Mouse (Mus musculus): ENCODE results near the gene Hrk.

Gene Hrk

DNA sequence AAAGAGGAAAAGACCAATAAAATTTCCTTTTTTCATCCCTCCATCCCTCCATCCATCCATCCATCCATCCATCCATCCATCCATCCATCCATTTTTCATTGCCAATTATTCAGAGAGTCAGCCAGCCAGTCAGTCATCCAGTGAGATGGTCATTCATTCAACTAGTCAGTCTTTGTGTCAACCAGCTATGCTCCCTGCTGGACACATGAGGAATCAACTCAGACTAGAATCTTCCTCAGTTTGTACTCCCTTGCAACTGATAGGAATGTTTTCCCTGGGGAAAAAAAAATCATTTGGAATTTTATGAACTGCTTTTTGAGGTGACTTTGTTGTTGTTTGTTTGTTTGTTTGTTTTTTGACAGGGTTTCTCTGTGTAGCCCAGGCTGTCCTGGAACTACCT lies 1.0 kb downstream of the Hrk start:
- DNase-seq (ENCODE audit: low spot score) = no peak

DNA sequence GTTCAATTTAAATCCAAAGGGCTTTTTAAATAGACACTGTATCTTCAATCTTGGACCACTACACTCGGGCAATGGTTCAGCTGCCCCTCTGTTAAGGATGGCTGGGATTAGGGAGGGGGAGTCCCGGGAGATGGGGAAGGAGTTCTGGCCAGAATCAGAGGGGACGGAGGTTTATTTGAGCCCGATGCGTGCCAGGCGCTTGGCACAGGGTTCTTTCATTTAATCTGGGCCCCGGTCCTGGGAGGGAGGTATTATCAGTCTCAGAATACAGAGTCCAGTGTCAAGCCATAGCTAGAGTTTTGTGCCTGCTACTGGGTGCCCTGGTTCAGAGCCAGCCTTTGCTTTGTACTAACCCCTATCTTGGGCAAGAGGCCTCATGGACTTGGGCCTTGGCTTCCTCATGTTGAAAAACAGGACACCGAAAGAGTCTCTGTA lies 3.1 kb downstream of the Hrk start:
- DNase-seq (ENCODE audit: low spot score) = no peak

DNA sequence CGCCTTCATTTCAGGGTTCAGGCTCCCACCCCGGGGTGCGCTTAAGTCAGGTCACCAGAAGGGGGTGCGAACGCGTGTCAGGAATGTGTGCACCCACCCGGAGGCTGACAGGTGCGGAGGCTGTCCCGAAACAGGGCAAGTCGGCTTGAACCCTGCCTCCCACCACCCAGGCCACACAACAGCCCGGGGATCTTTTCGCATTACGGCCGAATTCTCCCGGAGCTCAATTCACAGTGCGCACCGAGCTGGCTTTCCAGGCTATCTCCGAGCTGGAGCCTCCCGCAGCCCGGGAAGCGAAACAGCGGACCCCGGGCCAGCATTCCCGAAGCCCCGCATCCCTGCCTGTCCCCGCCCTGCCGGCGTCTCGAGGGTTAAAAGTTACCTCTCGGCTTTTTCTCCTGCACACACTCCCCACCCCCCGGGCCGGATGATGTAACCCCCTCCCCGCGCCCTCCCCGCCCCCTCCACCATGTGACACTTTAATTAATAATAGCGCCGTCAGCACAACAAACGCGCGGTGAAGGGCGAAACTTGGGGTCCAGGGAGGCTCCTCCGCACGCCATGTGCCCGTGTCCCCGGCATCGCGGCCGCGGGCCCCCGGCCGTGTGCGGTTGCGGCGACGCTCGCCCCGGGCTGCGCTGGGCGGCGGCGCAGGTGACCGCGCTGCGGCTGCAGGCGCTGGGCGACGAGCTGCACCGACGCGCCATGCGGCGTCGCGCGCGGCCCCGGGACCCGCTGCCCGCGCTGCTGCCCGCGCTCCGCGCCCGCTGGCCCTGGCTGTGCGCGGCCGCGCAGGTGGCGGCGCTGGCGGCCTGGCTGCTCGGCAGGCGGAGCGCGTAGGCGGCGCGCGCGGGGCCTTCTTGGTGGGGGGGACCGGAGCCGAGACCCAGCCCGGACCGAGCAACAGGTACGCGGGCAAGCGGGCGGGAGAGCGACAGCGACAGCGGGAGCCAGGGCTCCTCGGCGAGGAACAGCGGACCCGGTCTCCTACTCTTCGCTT lies 5.1 kb downstream of the Hrk start:
- no peak for DNase-seq (ENCODE audit: low spot score)

DNA sequence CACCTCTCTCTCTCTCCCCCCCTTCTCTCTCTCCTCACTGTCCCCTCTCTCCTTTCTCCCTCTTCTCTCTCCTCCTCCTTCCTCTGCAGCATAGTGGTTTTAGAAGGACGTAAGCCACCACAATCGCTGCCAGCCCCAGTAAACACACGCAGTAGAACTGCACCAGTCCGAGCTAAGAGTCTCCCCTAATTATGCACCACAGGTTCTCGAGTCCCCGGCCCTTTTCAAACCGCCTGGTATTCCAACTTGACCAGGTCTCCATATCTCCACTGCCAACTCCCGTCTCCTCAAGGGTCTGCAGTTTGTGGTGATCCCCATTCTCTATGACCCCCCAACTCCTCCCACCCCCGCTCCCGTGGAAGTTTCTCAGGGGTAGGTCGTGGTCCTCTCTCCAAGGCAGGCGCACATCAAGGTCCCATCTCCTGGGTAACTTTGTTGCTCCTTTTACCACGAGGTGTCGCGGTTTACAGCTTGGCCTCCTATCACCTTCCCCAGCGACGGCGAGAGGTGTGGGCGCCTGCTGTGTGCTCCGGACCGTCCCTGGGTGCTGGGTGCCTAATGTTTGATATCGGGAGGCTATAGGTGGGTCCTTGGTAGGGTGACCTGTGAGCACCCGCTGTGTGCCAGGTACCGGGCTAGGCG lies 6.6 kb downstream of the Hrk start:
- no peak for DNase-seq (ENCODE audit: low spot score)

DNA sequence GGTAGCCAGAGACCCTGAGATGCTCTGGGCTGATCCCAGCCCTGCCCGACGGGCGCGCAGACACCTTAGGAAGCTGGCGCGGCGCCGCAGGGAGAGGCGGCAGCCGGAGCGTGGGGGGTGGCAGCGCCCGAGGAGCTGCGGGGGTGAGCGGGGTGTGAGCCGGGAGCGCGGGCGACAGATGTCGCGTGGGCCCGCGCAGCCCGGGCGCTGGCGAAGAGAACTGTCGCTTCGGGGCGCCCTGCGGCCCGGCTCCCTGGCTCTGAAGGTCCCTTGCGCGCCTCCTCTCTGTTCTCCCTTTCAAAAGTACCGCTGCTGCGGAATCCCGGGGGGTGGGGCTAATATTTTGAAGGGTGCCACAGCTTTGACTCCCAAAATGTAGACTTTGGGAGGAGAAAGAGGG lies 7.2 kb downstream of the Hrk start:
- DNase-seq (ENCODE audit: low spot score) = no peak

DNA sequence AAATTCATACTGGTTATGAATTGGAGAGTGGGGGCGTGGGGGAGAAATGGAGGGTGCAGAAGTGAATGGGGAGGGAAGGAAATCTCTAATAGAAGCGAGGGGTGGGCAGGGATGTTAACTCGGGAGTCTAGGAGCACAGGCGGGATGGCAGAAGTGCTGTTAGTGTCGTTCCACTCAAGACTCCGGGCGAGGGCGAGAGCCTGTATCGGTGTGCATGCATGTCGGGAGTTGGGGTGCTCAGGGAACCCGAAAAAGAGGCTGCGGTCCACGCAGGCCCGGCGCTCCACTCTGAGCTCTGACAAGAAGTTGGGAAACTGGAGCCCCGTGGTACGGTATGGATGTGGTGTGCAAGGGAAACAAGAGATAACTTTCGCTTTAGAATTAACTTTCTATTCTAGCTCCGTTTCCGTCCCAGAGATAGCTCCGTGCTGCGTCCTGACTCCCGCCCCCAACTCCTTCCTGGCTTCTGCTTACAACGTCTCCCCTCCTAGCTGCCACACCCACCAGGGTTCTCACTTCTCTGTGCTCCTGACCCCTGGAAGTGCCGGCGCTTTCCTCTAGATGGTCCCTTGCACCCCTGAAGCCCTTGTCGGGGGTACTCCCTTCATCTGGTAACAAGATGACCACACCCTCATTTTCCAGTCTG lies 7.8 kb downstream of the Hrk start:
- DNase-seq (ENCODE audit: low spot score) = no peak

DNA sequence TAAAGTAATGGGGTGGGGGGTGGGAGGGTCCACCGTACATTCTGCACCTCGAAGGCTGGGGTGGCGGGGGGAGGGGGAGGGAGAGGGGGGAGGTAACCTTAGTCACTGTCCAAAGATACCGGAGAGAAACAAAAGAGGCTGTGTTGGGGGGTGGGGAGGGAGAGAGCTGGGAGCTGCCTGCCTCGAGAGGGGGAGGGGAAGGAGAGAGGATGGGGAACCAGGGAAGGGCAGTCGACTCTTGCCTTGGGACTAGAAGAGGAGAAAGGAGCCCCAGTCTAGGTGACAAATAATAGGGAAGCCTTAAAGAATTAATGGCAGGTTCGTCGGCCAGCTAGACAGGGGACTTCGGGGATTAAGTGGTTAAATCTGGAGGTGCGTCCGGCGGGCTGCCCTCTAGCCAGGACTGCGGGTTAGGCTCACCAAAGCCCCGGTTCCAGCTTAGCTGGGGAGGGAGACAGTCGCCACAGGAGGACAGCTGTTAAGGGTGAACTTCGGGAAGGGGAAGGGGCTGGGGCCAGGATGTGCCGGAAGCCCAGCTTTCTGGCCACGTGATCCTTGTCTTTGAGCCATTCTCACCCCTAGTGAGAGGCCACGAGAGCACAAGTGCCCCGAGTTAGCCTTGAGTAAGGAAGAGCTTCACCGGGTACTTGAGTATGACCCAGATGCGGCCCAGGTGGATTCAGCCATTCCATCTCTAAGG lies 10.0 kb downstream of the Hrk start:
- no peak for DNase-seq (ENCODE audit: low spot score)

DNA sequence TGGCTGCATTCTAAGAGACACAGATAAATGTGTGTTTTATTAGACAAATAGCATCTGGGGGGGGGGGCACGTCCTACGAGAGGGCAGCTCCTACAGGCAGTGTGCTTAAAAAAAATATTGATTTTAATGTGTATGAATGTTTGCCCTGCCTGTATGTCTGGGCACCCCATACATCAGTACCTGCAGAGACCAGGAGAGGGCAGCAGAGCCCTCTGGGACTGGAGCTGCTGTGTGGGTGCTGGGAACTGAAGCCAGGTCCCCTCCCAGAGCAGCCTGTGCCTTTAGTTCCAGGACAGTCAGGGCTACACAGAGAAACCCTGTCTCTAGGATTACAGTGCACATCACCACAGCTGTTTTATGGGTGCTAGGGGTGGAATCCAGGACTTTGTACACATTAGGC lies 10.7 kb downstream of the Hrk start:
- DNase-seq (ENCODE audit: low spot score) = no peak

DNA sequence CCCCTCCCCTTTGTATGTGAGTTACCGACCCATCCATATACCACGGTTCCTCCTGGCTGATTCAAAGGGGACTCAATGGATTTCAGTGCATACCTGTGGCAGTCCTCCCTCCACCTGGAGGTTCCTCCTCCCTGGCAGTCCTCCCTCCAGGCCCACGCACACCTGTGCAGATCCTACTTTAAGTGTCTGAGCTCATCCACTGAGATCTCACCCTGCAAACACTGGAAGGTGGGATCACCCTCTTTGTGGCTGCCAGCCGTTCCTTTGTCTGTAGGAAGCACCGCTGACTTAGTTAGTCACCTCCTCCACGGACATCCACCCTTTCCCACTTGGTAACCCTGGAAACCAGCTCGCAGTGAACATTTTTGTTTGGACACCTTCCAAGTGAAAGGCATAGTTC lies 13.2 kb downstream of the Hrk start:
- DNase-seq (ENCODE audit: low spot score) = no peak

DNA sequence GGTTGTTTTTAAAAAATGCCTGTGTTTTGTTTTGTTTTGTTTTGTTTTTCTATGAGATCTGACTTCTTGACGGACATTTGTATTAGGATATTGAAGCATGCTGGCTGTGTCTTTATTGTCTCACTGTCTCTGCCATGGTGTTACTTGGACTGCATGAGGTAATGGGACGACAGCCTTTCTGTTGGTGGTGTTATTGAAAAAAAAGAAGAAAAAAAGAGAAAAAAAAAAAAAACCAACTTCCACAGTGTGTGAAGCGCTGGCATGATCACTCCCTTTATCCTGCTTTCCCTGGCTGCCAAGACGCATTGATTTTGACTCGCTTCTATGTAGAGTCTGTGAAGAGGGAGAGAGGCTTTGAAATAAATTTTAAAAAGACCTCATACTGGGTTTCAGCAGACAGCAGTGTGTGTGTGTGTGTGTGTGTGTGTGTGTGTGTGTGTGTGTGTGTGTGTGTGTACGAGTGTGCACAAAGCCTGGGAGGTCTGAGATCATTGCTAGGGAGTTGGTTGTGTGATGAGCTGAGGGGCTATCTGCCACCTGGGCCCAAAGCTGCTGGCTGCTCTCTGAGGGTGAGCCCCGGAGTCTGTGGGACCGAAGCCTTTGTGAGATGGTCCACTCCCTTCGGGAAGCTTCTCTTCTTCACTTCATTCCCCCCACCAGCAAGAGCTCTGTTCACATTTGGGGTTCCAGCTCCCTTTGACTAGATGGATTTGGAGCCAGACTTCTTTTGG lies 22.6 kb downstream of the Hrk start:
- no peak for DNase-seq (ENCODE audit: low spot score)

DNA sequence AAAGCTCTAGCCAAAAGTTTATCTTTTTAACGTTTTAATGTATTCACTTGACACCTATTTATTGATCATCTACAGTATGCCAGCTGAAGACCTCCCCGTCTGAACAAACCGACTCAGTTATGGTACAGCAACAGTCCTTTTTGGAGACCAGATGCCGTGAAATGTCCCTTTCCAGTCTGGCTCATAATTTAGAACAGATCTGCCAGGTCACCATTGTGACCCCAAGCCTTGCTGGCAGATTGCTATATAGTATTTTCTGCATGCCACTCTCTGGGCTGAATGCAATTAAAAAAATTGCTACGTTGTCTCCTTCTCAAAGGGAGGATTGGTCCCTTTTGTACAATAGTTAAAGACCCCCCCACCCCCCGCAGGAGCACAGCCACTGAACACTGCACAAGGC lies 23.9 kb downstream of the Hrk start:
- DNase-seq (ENCODE audit: low spot score) = no peak

DNA sequence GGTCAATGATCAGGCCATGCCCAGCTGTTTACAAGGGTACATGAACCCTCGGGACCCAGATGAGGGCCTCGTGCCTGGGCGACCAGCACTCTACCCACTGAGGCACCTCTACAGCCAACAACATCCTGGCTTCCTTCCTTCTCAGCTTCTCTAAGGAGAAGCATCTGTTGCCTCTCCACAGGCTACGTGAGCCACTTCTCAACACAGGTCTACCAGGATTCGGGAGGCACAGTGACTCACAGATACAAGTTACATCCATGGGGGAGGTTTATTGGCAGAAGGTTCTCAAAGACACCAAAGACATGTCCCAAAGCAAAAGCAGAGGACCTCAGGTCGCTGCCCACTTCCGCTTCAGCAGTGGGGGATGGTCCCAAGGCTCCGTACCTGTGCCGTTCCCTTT lies 26.0 kb downstream of the Hrk start:
- no peak for DNase-seq (ENCODE audit: low spot score)

DNA sequence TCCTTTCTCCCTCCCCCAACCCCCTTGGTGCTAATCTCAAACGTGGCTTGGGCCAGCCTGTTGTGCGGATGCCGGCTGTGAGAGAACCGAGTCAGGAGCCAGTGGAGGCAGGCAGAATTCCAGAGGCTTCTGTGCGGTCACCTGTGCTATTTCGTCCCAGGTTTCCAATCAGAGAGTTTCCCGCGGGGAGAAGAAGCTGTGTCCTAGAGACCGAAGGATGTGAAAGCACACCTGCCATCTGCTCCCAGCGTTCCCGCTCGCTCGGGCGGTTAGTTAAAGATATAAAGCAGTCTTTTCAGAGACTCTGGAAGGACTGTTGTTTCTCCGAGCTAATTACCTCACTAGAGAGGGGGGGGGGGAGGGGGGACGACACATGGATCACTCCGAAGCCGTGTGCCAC lies 27.8 kb downstream of the Hrk start:
- DNase-seq (ENCODE audit: low spot score) = no peak

DNA sequence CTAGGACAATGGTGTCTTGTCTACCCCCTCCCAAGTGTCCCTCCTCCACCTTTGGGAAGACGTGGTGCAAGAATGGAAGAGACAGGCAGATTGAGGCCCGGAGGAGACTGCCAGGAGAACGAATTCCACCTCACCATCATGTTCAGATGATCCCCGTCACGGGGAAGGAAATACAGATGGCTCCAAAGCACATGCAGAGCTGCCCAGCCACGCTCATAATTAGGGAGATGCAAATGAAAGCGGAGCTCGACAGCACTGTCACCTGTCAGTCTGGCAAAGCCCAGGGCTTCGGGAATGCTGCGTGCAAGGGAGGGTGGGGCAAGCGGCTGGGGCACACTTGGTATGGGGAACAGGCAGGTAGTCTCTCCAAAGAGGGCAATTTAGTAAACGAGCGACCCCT lies 33.0 kb downstream of the Hrk start:
- no peak for DNase-seq (ENCODE audit: low spot score)

DNA sequence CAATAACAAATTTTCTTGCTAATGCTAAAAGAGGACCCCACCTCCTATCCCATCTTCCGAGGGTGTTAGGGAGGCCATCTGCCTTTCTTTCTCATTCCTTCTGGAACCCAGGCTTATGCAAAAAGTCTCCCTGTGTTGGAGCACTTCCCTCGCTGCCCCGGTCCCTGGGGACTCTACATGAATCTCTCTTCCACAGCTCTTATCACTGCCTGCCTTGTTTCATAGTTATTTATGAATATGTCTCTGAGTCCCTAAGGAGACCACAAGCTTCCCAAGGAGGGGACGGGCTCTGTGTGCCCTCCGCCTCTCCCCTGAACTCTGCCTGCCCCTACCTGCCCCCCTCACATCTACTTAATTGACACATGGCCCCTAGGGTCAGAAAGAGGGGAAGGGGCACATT lies 35.2 kb downstream of the Hrk start:
- DNase-seq (ENCODE audit: low spot score) = no peak

DNA sequence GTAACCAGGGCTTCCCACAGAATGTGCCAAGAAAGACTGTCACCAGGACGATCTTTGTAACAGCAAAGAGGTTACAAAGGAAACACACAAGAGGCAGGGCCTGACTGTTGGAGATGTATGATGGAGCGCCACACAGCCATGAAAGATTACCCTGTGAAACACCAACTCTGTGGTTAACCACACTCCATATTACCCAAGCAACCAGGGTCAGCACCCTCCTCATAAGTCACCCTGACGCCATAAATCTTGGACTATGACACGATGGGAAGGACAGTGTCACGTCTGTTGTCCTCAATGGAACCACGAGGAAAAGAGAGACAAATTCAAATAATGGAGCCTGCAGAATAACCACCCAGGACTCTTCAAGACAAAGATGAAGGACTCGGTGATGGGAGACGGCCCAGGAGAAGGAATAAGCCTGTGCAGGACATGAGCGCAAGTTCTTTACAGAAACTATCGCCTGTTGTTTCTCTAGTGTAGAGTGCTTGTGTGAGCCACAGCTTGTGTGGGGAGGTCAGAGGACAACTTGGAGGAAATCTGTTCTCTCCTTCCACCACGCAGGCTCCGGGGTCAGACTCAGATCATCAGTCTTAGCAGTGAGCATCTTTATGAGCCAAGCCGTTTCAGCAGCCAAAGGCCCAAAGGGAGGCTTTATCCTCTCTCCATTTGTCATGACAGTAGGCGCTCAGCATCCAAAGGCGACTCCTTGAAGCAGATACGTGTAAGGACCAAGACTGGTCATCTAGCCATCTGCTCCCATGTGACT lies 40.4 kb downstream of the Hrk start:
- DNase-seq (ENCODE audit: low spot score) = no peak

DNA sequence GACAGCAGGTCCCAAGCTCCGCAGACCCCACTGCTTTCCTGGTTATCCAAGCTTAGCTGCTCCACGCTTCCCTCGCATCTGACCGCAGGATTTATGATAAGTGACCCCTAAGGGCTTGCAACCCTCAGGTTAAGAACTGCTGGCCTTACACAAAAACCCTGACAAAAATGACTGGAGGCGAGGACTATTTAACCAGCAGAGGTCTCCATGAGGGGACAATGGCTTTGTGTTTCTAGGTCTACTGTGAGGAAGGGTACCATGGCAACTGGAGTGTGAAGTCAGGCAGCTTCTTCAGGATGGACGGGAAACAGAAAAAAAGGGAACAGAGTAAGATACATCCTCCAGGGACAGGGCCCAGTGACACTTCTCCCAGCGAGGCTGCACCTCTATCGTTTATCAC lies 41.4 kb downstream of the Hrk start:
- DNase-seq (ENCODE audit: low spot score) = no peak

DNA sequence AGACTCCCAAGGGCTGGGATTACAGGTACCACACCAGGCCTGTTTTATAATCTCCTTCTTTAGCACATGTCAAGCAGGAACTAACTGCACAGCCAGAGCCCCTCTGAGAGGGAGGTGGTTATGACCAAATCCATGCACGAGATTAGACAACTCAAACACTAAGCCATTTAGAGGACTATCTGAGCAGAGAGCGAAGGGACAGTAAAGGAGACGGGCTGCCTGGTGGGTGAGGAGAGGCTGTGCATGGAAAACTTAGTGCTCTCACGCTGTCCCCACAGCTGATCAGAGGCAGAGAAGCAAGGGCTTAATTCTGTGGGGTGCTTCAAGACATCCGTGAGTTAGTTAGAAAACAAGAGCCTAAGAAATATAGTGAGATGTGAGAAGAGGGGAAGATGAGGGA lies 49.6 kb downstream of the Hrk start:
- DNase-seq (ENCODE audit: low spot score) = no peak

DNA sequence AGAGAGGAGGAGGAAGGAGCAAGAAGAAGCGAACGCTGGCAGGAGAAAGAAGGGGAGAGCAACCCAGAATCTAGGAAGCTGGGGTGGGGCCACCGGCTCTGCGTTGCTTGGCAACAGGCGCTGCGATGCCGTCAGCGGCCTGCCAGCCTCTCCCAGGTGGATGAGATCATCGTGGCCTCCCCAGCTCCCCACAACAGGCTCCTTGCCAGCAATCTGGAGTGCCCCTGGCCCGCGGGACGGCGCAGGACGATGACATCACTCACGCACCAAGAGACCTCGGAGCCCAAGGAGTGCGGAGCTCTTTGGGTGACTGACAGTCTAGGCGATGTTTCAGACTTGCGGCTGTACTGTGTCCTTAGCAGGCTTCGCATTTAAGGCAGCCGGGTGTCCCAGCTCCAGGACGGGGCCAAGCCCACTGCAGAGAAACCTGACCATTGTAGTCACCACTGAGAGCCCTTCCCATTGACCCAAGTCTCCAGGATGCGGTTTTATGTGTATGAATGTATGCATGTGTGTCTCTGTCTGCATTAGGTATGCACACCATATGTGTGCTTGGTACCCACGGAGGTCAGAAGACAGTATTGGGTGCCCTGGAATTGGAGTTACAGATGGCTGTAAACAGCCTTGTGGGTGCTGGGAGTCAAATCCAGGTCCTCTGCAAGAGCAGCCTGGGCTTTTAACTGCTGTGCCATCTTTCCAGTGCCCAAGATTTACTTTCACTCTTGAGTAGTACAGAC lies 50.1 kb downstream of the Hrk start:
- peak; percentile 68 for DNase-seq (ENCODE audit: low spot score)

DNA sequence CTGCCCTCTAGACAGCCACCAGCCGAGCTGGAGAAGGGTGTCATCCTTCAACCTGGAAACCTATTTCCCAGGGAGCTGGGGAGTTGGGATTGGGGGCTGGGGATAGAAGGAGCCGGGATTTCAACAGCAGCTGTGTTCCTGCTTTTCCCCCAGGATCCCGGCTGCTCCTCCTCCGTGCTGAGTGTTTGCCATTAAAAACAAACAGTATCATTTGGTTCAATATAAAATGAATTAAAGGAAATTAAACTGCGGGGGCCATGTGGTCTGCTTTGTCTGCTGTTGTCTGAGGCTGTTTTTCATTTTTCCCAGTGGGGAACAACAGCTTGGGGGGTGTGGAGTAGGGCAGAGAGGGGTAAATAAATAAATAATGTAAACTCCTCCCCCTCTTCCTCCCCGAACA lies 53.0 kb downstream of the Hrk start:
- no peak for DNase-seq (ENCODE audit: low spot score)
